In genomic region chr7:115830366-115830765, GRCm38 (mm10) we compare ENCODE assay signal across 10 mouse cellular contexts.
DNase-seq lines count a peak whose midpoint lies in the region; ATAC-seq and TF ChIP-seq lines count a peak whose summit lies in the region.
"Had no signal": no experiment of that assay in that cellular context is flagged by ENCODE, and none has a peak within 500 bp of the region (broad histone marks: within the 10 kb centered on the region; RNA-seq: fewer than 3 reads in every experiment).

No protein-coding gene starts in this region.

- WGBS in heart, embryonic 14.5 days: 63% methylated on average over 10 of the region's 10 CpGs
- 79% methylated on average over 10 of the region's 10 CpGs for WGBS in bone marrow, adult 2 months
- WGBS in forebrain, embryonic 14.5 days: 14% methylated on average over 10 of the region's 10 CpGs

- H3K9me3 ChIP-seq in heart, embryonic 14.5 days (ENCODE audit: control insufficient read depth, low read length): no peaks in the 10 kb centered on the region
- H3K9me3 ChIP-seq in forebrain, embryonic 14.5 days (replicated peaks; ENCODE audit: control insufficient read depth, low read length): no peaks in the 10 kb centered on the region
- H3K9me3 ChIP-seq: midbrain, embryonic 15.5 days had no signal

- peaks cover 20 to 57% of the 10 kb centered on the region in 2 experiments for H3K4me1 ChIP-seq in heart, embryonic 14.5 days (ENCODE audit: control insufficient read depth in 2 of 2, insufficient read depth in 2 of 2, low read length in 2 of 2)
- H3K4me1 ChIP-seq in bone marrow, adult 2 months (ENCODE audit: control insufficient read depth, insufficient read depth, low read length): peaks cover 10% of the 10 kb centered on the region
- peaks cover 28% of the 10 kb centered on the region for H3K4me1 ChIP-seq in forebrain, embryonic 14.5 days (ENCODE audit: control insufficient read depth, insufficient read depth, low read length)

- H3K27me3 ChIP-seq in heart, embryonic 14.5 days (ENCODE audit: control insufficient read depth, insufficient read depth, low read length): no peaks in the 10 kb centered on the region
- no peaks in the 10 kb centered on the region for H3K27me3 ChIP-seq in forebrain, embryonic 14.5 days (replicated peaks; ENCODE audit: control insufficient read depth, insufficient read depth, low read length)
- H3K27me3 ChIP-seq: midbrain, embryonic 15.5 days had no signal

- intact Hi-C loops in heart, postnatal 25 days (cut with DNase I): no loop called here

- peak overlapping the region; percentile 30 to 40; a peak in 3 of 4 replicates for H3K27ac ChIP-seq in heart, embryonic 14.5 days (replicated peaks in 1 of 2; ENCODE audit: control insufficient read depth in 1 of 2, insufficient read depth in 1 of 2, low read depth in 2 of 2, low read length in 2 of 2)
- H3K27ac ChIP-seq in bone marrow, adult 2 months (ENCODE audit: control insufficient read depth, insufficient read depth, low read depth, low read length, poor library complexity): peak overlapping the region; percentile 47; the same call in 1 of the 2 replicates
- H3K27ac ChIP-seq in forebrain, embryonic 14.5 days (ENCODE audit: low read depth, low read length): no peak overlapping the region
- H3K27ac ChIP-seq: midbrain, embryonic 15.5 days had no signal

- H3K9ac ChIP-seq in heart, embryonic 14.5 days (ENCODE audit: low read length): no peak overlapping the region
- H3K9ac ChIP-seq in forebrain, embryonic 14.5 days (ENCODE audit: low read length): peak overlapping the region; percentile 22; the same call in 1 of the 2 replicates
- H3K9ac ChIP-seq: midbrain, embryonic 15.5 days had no signal

- TF ChIP-seq CTCF in bone marrow, adult 2 months (IDR thresholded peaks at IDR 0.05; ENCODE audit: control insufficient read depth, insufficient read depth, low read length): no peak

- H3K36me3 ChIP-seq in heart, embryonic 14.5 days (ENCODE audit: control insufficient read depth, insufficient read depth, low read length): no peaks in the 10 kb centered on the region
- H3K36me3 ChIP-seq in forebrain, embryonic 14.5 days (ENCODE audit: control insufficient read depth, insufficient read depth, low read length): no peaks in the 10 kb centered on the region
- H3K36me3 ChIP-seq: midbrain, embryonic 15.5 days had no signal

- no peak for ATAC-seq in heart, embryonic 14.5 days (ENCODE audit: insufficient number of reproducible peaks, insufficient read depth, low FRiP score, low read depth)
- ATAC-seq in forebrain, embryonic 14.5 days: no peak
- peak; percentile 13 for ATAC-seq in megakaryocyte progenitor cell, adult 5-6 weeks (replicated peaks; ENCODE audit: poor library complexity)
- ATAC-seq: midbrain, embryonic 15.5 days had no signal

- H3K4me3 ChIP-seq in heart, embryonic 14.5 days (ENCODE audit: control insufficient read depth in 1 of 2, insufficient read depth in 1 of 2, low read depth in 1 of 2, low read length in 2 of 2): no peak overlapping the region
- peak overlapping the region; percentile 1 for H3K4me3 ChIP-seq in bone marrow, adult 2 months (replicated peaks; ENCODE audit: control insufficient read depth, low read depth, low read length)
- no peak overlapping the region for H3K4me3 ChIP-seq in forebrain, embryonic 14.5 days (ENCODE audit: low read depth, low read length)
- H3K4me3 ChIP-seq: midbrain, embryonic 15.5 days had no signal

- H3K4me2 ChIP-seq in heart, embryonic 14.5 days (ENCODE audit: low read length): no peak overlapping the region
- H3K4me2 ChIP-seq in forebrain, embryonic 14.5 days (ENCODE audit: low read length): 0 out of 2 replicates have a peak overlapping the region, but pooled peaks have one; percentile 2
- H3K4me2 ChIP-seq: midbrain, embryonic 15.5 days had no signal

- DNase-seq in heart, postnatal 25 days (ENCODE audit: low spot score): no peak
- DNase-seq in forebrain, embryonic 14.5 days (ENCODE audit: low spot score): no peak
- no peak for DNase-seq in embryo, embryonic 9.5 days (ENCODE audit: extremely low spot score)
- no peak for DNase-seq in spleen, adult 12 weeks (ENCODE audit: low spot score)
- DNase-seq in adrenal gland, postnatal 4 days (ENCODE audit: low spot score in 2 of 2): no peak
- DNase-seq: retina, postnatal 1 day had no signal

- TF ChIP-seq POLR2A in bone marrow, adult 2 months (IDR thresholded peaks at IDR 0.05; ENCODE audit: borderline replicate concordance, control insufficient read depth, low read depth, low read length): no peak
